Mouse (Mus musculus): Measurements from ENCODE around the gene Gm13199.

Gm13199 gene

GRCm38 (mm10) chr2:5822449-5822848, 40.3 kb downstream of the Gm13199 start:
- DNase-seq (ENCODE audit: low read depth, low spot score): no peak

- peak; percentile 42 for DNase-seq (ENCODE audit: low read depth, low spot score)
These were observed 41.5 kb downstream of the Gm13199 start for GRCm38 (mm10) chr2:5821264-5821663.

Data from ZHBTc4 (cell line).